Mouse (Mus musculus) liver, embryonic 13.5 days (tissue): ENCODE results near the gene Pde8b. TPM values are rescaled to one million over a fixed set of nuclear protein-coding genes. Genes with fewer than 3 reads are reported as not detected.

Source experiments
- ATAC-seq: fragments of 200-750 bp; cut with Nextera tagmentation; 2 replicates; pipeline ENCODE4 v1.8.0; 2017; ENCODE audit warnings: low read depth, mild to moderate bottlenecking, moderate number of reproducible peaks, moderate library complexity
- DNase-seq: peaks from one replicate; pipeline ENCODE4 v3.0.0; 2022
- H3K27ac ChIP-seq: fragments of 300-500 bp; sonication (generic); 2 replicates; pipeline ENCODE4 v1.5.1; 2015; ENCODE audit warnings: moderate library complexity, mild to moderate bottlenecking, inconsistent platforms
- H3K27me3 ChIP-seq: fragments of 300-500 bp; sonication (generic); 2 replicates; pipeline ENCODE4 v1.6.1; 2015; ENCODE audit warnings: mild to moderate bottlenecking, inconsistent platforms
- H3K36me3 ChIP-seq: fragments of 300-500 bp; sonication (generic); 2 replicates; pipeline ENCODE4 v1.6.1; 2015; ENCODE audit warnings: mild to moderate bottlenecking, inconsistent platforms
- H3K4me1 ChIP-seq: fragments of 300-500 bp; sonication (generic); replicated peaks from 2 replicates; pipeline ENCODE4 v1.6.1; 2015; ENCODE audit warnings: inconsistent platforms
- H3K4me2 ChIP-seq: fragments of 300-500 bp; sonication (generic); 2 replicates; pipeline ENCODE4 v1.6.1; 2015; ENCODE audit warnings: inconsistent platforms, mild to moderate bottlenecking, moderate library complexity
- H3K4me3 ChIP-seq: fragments of 300-500 bp; sonication (generic); replicated peaks from 2 replicates; pipeline ENCODE4 v1.5.1; 2015; ENCODE audit warnings: mild to moderate bottlenecking, inconsistent platforms
- H3K9ac ChIP-seq: fragments of 300-500 bp; sonication (generic); 2 replicates; pipeline ENCODE4 v1.6.1; 2015; ENCODE audit warnings: mild to moderate bottlenecking, inconsistent platforms
- H3K9me3 ChIP-seq: fragments of 300-500 bp; sonication (generic); replicated peaks from 2 replicates; pipeline ENCODE4 v1.6.1; 2016; ENCODE audit warnings: inconsistent platforms
- WGBS: fragments of 180-500 bp; shearing (Covaris S2); methylation state at CpG from one replicate; pipeline ENCODE4 v1.1.7; 2015; ENCODE audit not compliant: insufficient replicate concordance; 5-methylcytosine and 5-hydroxymethylcytosine counted together
- polyA plus RNA-seq: library from polyadenylated mRNA; unstranded; fragments of >200 nt; fragmentation: Nextera tagmentation; extraction: Ambion mirVana; gene quantifications from 2 replicates; pipeline ENCODE4 v1.2.1, GENCODE M21; 2015

Pde8b gene
- polyA plus RNA-seq, 1 experiment from 2014 or later = 0.53 TPM

- Histone ChIP-seq H3K36me3 (peaks cover 6% of the 10 kb centered on the region; the same call in 1 of the 2 replicates), H3K4me3 (no peak overlapping the region), H3K9me3 (no peaks in the 10 kb centered on the region), H3K27ac (no peak overlapping the region), H3K4me1 (0 out of 2 replicates have a peak, but pooled peaks cover 4% of the 10 kb centered on the region), H3K4me2 (no peak overlapping the region), H3K9ac (no peak overlapping the region), H3K27me3 (no peaks in the 10 kb centered on the region)
- ATAC-seq (no peak), DNase-seq (no peak)
- 55% methylated on average over 5 of the region's 5 CpGs for WGBS
Measured at GRCm38 (mm10) chr13:94990516-94990915, 259.6 kb downstream of the Pde8b start.

DNA sequence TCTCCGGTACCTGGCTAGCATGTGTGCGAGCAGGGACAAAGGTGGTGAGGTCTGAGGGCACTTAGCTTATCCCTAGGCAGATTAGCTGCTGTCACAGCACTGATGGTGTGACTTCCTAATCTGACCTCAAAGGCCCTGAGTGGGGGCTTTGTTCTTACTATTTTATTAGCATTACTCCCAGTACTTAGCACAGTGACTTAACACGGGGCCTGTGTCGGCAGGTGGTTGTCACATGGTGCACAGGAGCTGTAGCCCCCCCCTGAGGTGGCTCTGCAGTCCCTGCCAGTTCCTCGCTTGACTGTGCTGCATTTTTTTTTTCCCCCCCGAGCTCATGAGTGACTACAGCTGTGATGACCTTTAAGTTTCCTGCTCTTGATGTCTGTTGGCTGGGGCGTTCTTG lies 271.1 kb downstream of the Pde8b start:
- Histone ChIP-seq H3K9me3 (no peaks in the 10 kb centered on the region), H3K27ac (no peak overlapping the region)
- 69% methylated on average over 7 of the region's 7 CpGs for WGBS

DNA sequence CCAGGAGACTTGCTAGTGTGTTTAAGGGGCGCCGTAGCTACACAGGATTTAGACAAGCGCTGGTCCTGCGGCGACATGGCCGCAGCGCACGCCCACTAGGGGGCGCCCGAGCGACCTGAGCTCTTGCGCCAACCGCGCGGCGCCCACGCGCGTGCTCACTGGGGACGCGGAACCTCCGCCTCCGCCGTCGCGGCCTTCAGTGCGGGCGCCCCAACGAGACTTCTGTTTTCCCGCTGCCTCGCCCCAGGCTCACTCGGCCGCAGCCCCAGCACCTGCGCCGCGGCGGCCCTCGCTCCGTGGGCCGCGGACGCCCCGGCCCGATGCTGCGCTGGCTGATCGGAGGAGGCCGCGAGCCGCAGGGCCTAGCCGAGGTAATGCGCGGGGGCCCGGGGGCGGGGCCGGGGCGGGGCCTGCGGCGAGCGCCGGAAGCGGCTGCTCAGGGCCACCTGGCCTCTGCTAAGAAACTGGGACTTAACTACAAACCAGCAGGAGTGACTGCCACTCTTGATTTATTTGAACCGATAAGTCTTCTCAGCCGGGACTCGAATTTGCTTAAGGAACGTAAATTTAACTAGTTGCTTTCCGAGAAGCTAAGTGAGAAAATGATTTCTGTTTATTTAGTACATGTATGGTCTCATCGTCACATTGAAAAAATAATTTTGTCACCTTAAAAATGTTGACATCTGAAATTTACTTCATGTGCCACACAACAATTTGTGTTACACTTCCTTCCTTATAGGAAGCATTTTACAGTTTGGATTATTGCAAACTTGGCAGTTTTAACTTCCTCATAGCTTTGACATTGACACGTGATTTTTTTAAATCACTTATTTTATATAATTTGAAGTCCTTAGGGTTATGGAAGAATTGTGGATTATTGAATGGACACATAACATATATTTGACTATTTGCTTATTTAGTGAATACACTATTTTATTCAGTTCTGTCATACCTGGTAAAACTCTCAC lies 273.6 kb downstream of the Pde8b start, which contains the start of gene Wdr41:
Gene Wdr41, plus strand, starts transcription at position 126 of the 968 bp plus-strand sequence.
- 2% methylated on average over 68 of the region's 68 CpGs for whole genome bisulfite sequencing
- H3K4me3 ChIP-seq = peak within 1 kb of the TSS; percentile 74
- no peaks in the 10 kb centered on the region for H3K36me3 ChIP-seq
- H3K4me2 ChIP-seq = peak within 1 kb of the TSS; percentile 72
- no peaks in the 10 kb centered on the region for H3K9me3 ChIP-seq
- ATAC-seq (peak; percentile 99), DNase-seq (peak; percentile 81)
- peak within 1 kb of the TSS; percentile 80 for H3K27ac ChIP-seq
- H3K9ac ChIP-seq = peak within 1 kb of the TSS; percentile 83
- peaks cover 8% of the 10 kb centered on the region for H3K4me1 ChIP-seq
- H3K27me3 ChIP-seq = no peaks in the 10 kb centered on the region

More for the DNA sequence above, 271.1 kb downstream of the Pde8b start:
- Histone ChIP-seq H3K4me3 (no peak overlapping the region), H3K27me3 (no peaks in the 10 kb centered on the region), H3K36me3 (no peaks in the 10 kb centered on the region), H3K9ac (no peak overlapping the region), H3K4me1 (peaks cover 8% of the 10 kb centered on the region), H3K4me2 (no peak overlapping the region)
- DNase-seq (no peak), ATAC-seq (no peak)

DNA sequence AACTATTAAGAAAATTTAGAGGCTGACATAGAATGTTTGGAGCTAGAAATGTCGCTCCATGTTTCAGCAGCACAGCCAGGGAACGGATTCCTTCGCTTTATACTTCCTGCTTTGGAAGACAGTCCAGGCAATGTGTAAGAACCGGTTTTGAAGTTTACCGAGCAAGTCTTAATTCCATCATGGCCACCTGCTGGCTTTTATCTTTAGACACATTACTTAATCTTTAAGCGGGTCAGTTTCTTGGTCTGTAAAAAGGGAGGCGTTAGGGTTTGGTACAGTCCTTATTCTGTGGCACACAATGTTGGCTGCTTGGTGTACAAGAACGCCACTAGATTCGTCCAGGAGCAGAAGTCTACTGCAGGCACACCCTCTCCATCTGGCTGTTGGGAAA lies 274.3 kb downstream of the Pde8b start:
- H3K4me3 ChIP-seq = peak overlapping the region; percentile 74
- no peak for DNase-seq
- no peaks in the 10 kb centered on the region for H3K27me3 ChIP-seq
- 26% methylated on average over 9 of the region's 9 CpGs for WGBS
- peak overlapping the region; percentile 72 for H3K4me2 ChIP-seq
- no peak overlapping the region for H3K27ac ChIP-seq
- ATAC-seq = no peak
- peak overlapping the region; percentile 83 for H3K9ac ChIP-seq
- peaks cover 8% of the 10 kb centered on the region for H3K4me1 ChIP-seq
- no peaks in the 10 kb centered on the region for H3K9me3 ChIP-seq
- H3K36me3 ChIP-seq = no peaks in the 10 kb centered on the region

Other genes with a start within 250 kb of the Pde8b start
- gene Zbed3, start 73.3 kb upstream of the Pde8b start, polyA plus RNA-seq = 7.1 and 8.0 TPM in 2 replicates
- gene Aggf1, start 125.0 kb upstream of the Pde8b start, polyA plus RNA-seq = 19.8 and 22.1 TPM in 2 replicates
- gene Crhbp, start 194.6 kb upstream of the Pde8b start, polyA plus RNA-seq = not detected in 2 replicates
- not detected in 2 replicates for gene S100z, start 228.4 kb upstream of the Pde8b start, polyA plus RNA-seq